Mouse (Mus musculus): ENCODE results near the gene Cdh26. TPM values are rescaled to one million over a fixed set of nuclear protein-coding genes. Genes with fewer than 3 reads are reported as not detected.

Cdh26 gene
- total RNA-seq, 2 experiments from 2014 or later = not detected

GRCm38 (mm10) chr2:178433495-178433894 lies 3.2 kb downstream of the Cdh26 start:
- no peak for ATAC-seq (replicated peaks; ENCODE audit: low FRiP score, low TSS enrichment, poor library complexity, severe bottlenecking)

GRCm38 (mm10) chr2:178433903-178434302 lies 3.6 kb downstream of the Cdh26 start:
- no peak for ATAC-seq (replicated peaks; ENCODE audit: low FRiP score, low TSS enrichment, poor library complexity, severe bottlenecking)

GRCm38 (mm10) chr2:178437311-178437710 lies 7.0 kb downstream of the Cdh26 start:
- no peak for ATAC-seq (replicated peaks; ENCODE audit: low FRiP score, low TSS enrichment, poor library complexity, severe bottlenecking)

- ATAC-seq (replicated peaks; ENCODE audit: low FRiP score, low TSS enrichment, poor library complexity, severe bottlenecking) = no peak
Observed at GRCm38 (mm10) chr2:178449386-178449785, 19.1 kb downstream of the Cdh26 start.

- no peak for ATAC-seq (replicated peaks; ENCODE audit: low FRiP score, low TSS enrichment, poor library complexity, severe bottlenecking)
Observed at GRCm38 (mm10) chr2:178450236-178450635, 19.9 kb downstream of the Cdh26 start.

- ATAC-seq (replicated peaks; ENCODE audit: low FRiP score, low TSS enrichment, poor library complexity, severe bottlenecking) = no peak
Observed at GRCm38 (mm10) chr2:178450961-178451360, 20.6 kb downstream of the Cdh26 start.

GRCm38 (mm10) chr2:178454664-178455516 lies 24.6 kb downstream of the Cdh26 start:
- ATAC-seq (replicated peaks; ENCODE audit: low FRiP score, low TSS enrichment, poor library complexity, severe bottlenecking) = no peak

GRCm38 (mm10) chr2:178457414-178457813 lies 27.1 kb downstream of the Cdh26 start:
- ATAC-seq (replicated peaks; ENCODE audit: low FRiP score, low TSS enrichment, poor library complexity, severe bottlenecking) = no peak

GRCm38 (mm10) chr2:178460353-178460752 lies 30.0 kb downstream of the Cdh26 start:
- no peak for ATAC-seq (replicated peaks; ENCODE audit: low FRiP score, low TSS enrichment, poor library complexity, severe bottlenecking)

GRCm38 (mm10) chr2:178471546-178472480 lies 41.5 kb downstream of the Cdh26 start:
- ATAC-seq (replicated peaks; ENCODE audit: low FRiP score, low TSS enrichment, poor library complexity, severe bottlenecking) = no peak

- no peak for ATAC-seq (replicated peaks; ENCODE audit: low FRiP score, low TSS enrichment, poor library complexity, severe bottlenecking)
Observed at GRCm38 (mm10) chr2:178473916-178474315, 43.6 kb downstream of the Cdh26 start.

GRCm38 (mm10) chr2:178477228-178477627 lies 46.9 kb downstream of the Cdh26 start:
- ATAC-seq (replicated peaks; ENCODE audit: low FRiP score, low TSS enrichment, poor library complexity, severe bottlenecking) = no peak

- no peak for ATAC-seq (replicated peaks; ENCODE audit: low FRiP score, low TSS enrichment, poor library complexity, severe bottlenecking)
Observed at GRCm38 (mm10) chr2:178479011-178479410, 48.7 kb downstream of the Cdh26 start.

GRCm38 (mm10) chr2:178480932-178481331 lies 50.6 kb downstream of the Cdh26 start:
- no peak for ATAC-seq (replicated peaks; ENCODE audit: low FRiP score, low TSS enrichment, poor library complexity, severe bottlenecking)

- no peak for ATAC-seq (replicated peaks; ENCODE audit: low FRiP score, low TSS enrichment, poor library complexity, severe bottlenecking)
Observed at GRCm38 (mm10) chr2:178483462-178483861, 53.1 kb downstream of the Cdh26 start.

GRCm38 (mm10) chr2:178488276-178488675 lies 57.9 kb downstream of the Cdh26 start:
- no peak for ATAC-seq (replicated peaks; ENCODE audit: low FRiP score, low TSS enrichment, poor library complexity, severe bottlenecking)

GRCm38 (mm10) chr2:178490245-178490920 lies 60.1 kb downstream of the Cdh26 start:
- no peak for ATAC-seq (replicated peaks; ENCODE audit: low FRiP score, low TSS enrichment, poor library complexity, severe bottlenecking)

- no peak for ATAC-seq (replicated peaks; ENCODE audit: low FRiP score, low TSS enrichment, poor library complexity, severe bottlenecking)
Observed at GRCm38 (mm10) chr2:178494066-178494465, 63.7 kb downstream of the Cdh26 start.

- ATAC-seq (replicated peaks; ENCODE audit: low FRiP score, low TSS enrichment, poor library complexity, severe bottlenecking) = no peak
Observed at GRCm38 (mm10) chr2:178495816-178496215, 65.5 kb downstream of the Cdh26 start.

- 0 out of 2 replicates have a peak, but pooled peaks have one; percentile 16 for ATAC-seq (replicated peaks; ENCODE audit: low FRiP score, low TSS enrichment, poor library complexity, severe bottlenecking)
Observed at GRCm38 (mm10) chr2:178497900-178498299, 67.6 kb downstream of the Cdh26 start.

Data from megakaryocyte-erythroid progenitor cell, adult 5-6 weeks (primary cell).